Mouse (Mus musculus) midbrain, embryonic 12.5 days (tissue): ENCODE data around the gene Ccl27a. TPM values are rescaled to one million over a fixed set of nuclear protein-coding genes. Genes with fewer than 3 reads are reported as not detected.

Experiments
- ATAC-seq: fragments of 200-750 bp; cut with Nextera tagmentation; 2 replicates; pipeline ENCODE4 v1.8.0; 2017; ENCODE audit warnings: low read depth, moderate TSS enrichment, moderate library complexity; ENCODE audit not compliant: low FRiP score
- H3K27ac ChIP-seq: fragments of 300-500 bp; sonication (generic); replicated peaks from 2 replicates; pipeline ENCODE4 v1.5.1; 2016; ENCODE audit warnings: mild to moderate bottlenecking
- H3K27me3 ChIP-seq: fragments of 300-500 bp; sonication (generic); 2 replicates; pipeline ENCODE4 v1.6.1; 2016; ENCODE audit warnings: mild to moderate bottlenecking
- H3K36me3 ChIP-seq: fragments of 300-500 bp; sonication (generic); 2 replicates; pipeline ENCODE4 v1.6.1; 2016
- H3K4me1 ChIP-seq: fragments of 300-500 bp; sonication (generic); 2 replicates; pipeline ENCODE4 v1.6.1; 2016
- H3K4me2 ChIP-seq: fragments of 300-500 bp; sonication (generic); replicated peaks from 2 replicates; pipeline ENCODE4 v1.6.1; 2016; ENCODE audit warnings: mild to moderate bottlenecking, moderate library complexity
- H3K4me3 ChIP-seq: fragments of 300-500 bp; sonication (generic); 2 replicates; pipeline ENCODE4 v1.5.1; 2016; ENCODE audit warnings: mild to moderate bottlenecking
- H3K9ac ChIP-seq: fragments of 300-500 bp; sonication (generic); replicated peaks from 2 replicates; pipeline ENCODE4 v1.6.1; 2016; ENCODE audit warnings: mild to moderate bottlenecking, moderate library complexity
- H3K9me3 ChIP-seq: fragments of 300-500 bp; sonication (generic); 2 replicates; pipeline ENCODE4 v1.6.1; 2016; ENCODE audit warnings: mild to moderate bottlenecking
- WGBS: fragments of 180-500 bp; shearing (Covaris S2); methylation state at CpG from one replicate; pipeline ENCODE4 v1.1.7; 2016; 5-methylcytosine and 5-hydroxymethylcytosine counted together
- polyA plus RNA-seq: library from polyadenylated mRNA; unstranded; fragments of >200 nt; fragmentation: Nextera tagmentation; extraction: Ambion mirVana; gene quantifications from 2 replicates; pipeline ENCODE4 v1.2.1, GENCODE M21; 2016

Gene Ccl27a
- polyA plus RNA-seq, 1 experiment from 2014 or later = 134 TPM

- no peaks in the 10 kb centered on the region for H3K9me3 ChIP-seq
- peak; percentile 94 for ATAC-seq
- under 1% methylated on average over 27 of the region's 27 CpGs for WGBS
- peak within 1 kb of the TSS; percentile 84 for H3K9ac ChIP-seq
- H3K27me3 ChIP-seq = peaks cover 43% of the 10 kb centered on the region
- H3K4me3 ChIP-seq = peak within 1 kb of the TSS; percentile 84
- peaks cover 39% of the 10 kb centered on the region for H3K4me1 ChIP-seq
- H3K27ac ChIP-seq = no peak within 1 kb of the TSS
- H3K4me2 ChIP-seq = peak within 1 kb of the TSS; percentile 92
- peaks cover 28% of the 10 kb centered on the region for H3K36me3 ChIP-seq
Measured at GRCm38 (mm10) chr4:41722918-41723351, 51.1 kb downstream of the Ccl27a start, which contains the start of gene Dctn3. TSS of gene Dctn3 (minus strand) at chr4:41723170.

Other genes with a start within 250 kb of the Ccl27a start
- gene Fam219a, start 204.7 kb downstream of the Ccl27a start, polyA plus RNA-seq = 11.4 and 11.9 TPM in 2 replicates
- 2.3 and 2.5 TPM in 2 replicates for gene Dnaic1, start 204.5 kb downstream of the Ccl27a start, polyA plus RNA-seq
- 59.3 and 65.4 TPM in 2 replicates for gene Enho, start 133.9 kb downstream of the Ccl27a start, polyA plus RNA-seq
- 35.0 and 43.5 TPM in 2 replicates for gene Cntfr, start 77.2 kb downstream of the Ccl27a start, polyA plus RNA-seq
- gene Il11ra1, start 74.3 kb downstream of the Ccl27a start, polyA plus RNA-seq = 63.1 and 76.5 TPM in 2 replicates
- 68.7 and 69.3 TPM in 2 replicates for gene Rpp25l, start 60.7 kb downstream of the Ccl27a start, polyA plus RNA-seq
- gene Dctn3, start 51.1 kb downstream of the Ccl27a start, polyA plus RNA-seq = 184 and 185 TPM in 2 replicates
- gene Arid3c, start 43.1 kb downstream of the Ccl27a start, polyA plus RNA-seq = 0.26 and 0.54 TPM in 2 replicates
- 22.0 and 25.5 TPM in 2 replicates for gene Galt, start 19.0 kb downstream of the Ccl27a start, polyA plus RNA-seq
- gene Sigmar1, start 18.1 kb downstream of the Ccl27a start, polyA plus RNA-seq = 50.4 and 55.3 TPM in 2 replicates
- not detected in 2 replicates for gene Gm21541, start 129.4 kb upstream of the Ccl27a start, polyA plus RNA-seq
- gene Gm20878, start 167.3 kb upstream of the Ccl27a start, polyA plus RNA-seq = 4.7 and 4.9 TPM in 2 replicates
- 0.17 TPM in 1 of 2 replicates, not detected in the other for gene Fam205a4, start 191.8 kb upstream of the Ccl27a start, polyA plus RNA-seq